Mouse (Mus musculus): ENCODE results near the gene Mb.

Gene Mb

GRCm38 (mm10) chr15:77050570-77050969 is at the start of gene Mb:
Gene Mb (minus strand): TSS chr15:77050670.
- no peak for DNase-seq (ENCODE audit: low read depth)

DNA sequence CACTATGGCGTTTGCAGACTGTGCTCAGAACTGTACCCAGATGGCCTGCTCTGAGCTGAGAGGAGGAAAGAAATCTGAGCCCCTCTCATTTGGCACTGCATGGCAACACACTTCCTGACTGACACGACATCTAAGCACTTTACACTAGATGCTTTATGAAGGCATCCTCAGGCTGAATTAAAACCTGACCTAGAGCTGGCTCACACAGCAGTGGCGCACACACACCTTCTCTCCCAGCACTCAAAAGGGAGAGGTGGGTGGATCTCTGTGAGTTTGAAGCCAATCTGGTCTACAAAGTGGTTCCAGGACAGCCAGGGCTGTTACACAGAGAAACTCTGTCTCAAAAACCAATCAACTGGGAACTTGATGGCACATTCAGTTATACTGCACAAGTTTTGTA is 49.3 kb upstream of the Mb start:
- no peak for DNase-seq (ENCODE audit: low read depth)

- DNase-seq (ENCODE audit: low read depth) = no peak
Observed at GRCm38 (mm10) chr15:77097358-77097757, 46.9 kb upstream of the Mb start.

DNA sequence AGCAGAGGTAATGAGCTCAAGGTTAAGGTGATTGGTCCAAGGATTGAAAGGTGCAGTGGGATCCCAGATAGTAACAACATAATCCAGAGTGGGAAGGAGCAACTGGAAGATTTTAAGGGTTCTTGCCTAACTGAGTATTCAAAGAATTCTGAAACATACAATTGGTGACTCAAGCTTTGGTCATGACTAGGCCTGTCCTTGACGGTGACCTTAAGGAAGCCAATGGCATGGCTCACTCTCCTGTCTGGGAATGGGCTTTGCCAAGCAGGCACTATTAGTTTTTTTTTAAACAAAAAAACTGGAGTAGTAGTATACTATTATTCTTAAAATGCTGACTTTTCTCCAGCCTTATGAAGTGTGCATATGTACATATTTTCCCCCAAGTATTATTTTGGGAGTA is 44.7 kb upstream of the Mb start:
- no peak for DNase-seq (ENCODE audit: low read depth)

DNA sequence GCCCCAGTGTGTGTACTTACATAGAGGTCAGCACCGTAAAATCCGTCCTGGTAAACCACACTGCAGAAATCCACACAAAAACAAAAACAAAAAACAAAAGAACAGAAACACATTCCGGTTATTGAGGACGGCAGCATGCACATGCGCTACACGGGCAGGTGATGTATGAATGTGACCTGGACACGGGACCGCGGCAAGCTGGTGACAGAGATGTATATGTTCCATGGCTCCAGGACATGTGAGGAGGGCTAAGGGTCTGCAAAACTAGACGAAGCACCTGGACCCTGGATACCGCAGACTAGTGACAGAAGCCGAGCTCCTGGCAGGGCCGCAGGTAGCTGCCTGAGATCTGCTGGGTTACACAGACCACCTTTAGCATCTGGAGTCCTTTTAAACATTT is 44.0 kb upstream of the Mb start:
- DNase-seq (ENCODE audit: low read depth) = no peak

DNA sequence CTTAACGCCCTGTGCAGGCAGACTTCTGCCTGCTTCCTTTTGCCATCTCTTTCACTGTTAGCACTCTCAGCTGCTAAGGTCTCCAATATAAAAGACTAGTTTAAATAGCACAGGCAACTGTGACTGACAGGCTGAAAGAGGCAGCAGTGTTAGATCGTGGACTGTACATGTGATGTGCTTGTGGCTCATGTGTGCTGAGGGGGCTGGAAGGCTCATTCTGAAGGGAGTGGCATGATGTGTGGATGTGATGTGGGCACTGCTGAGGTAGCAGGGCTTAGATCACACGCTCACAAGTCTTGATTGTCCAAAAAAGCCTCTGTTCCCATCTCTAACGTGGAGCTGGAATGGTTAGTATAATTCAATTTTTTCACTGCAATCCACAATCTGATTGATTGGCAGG is 40.9 kb upstream of the Mb start:
- DNase-seq (ENCODE audit: low read depth) = no peak

- DNase-seq (ENCODE audit: low read depth) = no peak
Observed at GRCm38 (mm10) chr15:77090531-77090930, 40.1 kb upstream of the Mb start.

- DNase-seq (ENCODE audit: low read depth) = no peak
Observed at GRCm38 (mm10) chr15:77089249-77089648, 38.8 kb upstream of the Mb start.

DNA sequence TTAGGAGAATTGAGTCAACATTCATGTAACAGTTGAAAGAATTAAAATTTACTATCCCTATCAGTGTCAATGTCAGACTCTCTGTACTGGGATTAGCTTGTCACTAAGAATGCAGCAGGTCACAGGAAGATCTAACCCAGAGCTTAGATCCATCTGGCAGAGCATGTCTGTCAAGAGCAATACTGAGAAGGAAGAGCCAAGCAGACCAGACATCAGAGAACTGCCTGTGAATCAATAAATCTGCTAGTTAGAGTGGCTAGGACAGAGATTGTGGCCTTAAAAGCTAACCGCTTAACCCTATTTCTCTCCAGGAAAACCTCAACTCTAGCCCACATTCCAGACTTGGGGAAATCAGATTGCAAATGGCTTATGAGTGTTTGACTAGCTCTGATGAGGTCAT is 36.0 kb upstream of the Mb start:
- DNase-seq (ENCODE audit: low read depth) = no peak

- DNase-seq (ENCODE audit: low read depth) = no peak
Observed at GRCm38 (mm10) chr15:77085818-77086217, 35.3 kb upstream of the Mb start.

DNA sequence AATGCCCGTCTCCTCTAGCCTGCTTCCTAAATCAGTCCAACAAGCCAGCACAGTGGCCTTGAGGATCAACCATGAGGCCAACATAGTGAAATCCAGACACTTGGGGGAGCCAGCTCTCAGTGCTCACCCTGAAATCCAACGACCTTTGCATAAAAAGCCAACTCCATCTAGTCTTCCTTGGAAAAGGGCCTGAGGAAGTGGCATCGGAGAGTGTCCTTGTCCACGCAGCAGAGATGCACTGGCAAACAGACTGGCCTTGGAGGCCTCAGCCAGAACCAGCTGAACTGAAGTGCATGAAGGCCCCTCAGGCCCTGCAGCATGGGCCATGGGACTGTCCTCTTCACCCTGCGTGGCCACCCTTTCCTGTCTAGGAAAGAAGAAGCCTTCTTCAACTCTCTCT is 31.0 kb upstream of the Mb start:
- no peak for DNase-seq (ENCODE audit: low read depth)

DNA sequence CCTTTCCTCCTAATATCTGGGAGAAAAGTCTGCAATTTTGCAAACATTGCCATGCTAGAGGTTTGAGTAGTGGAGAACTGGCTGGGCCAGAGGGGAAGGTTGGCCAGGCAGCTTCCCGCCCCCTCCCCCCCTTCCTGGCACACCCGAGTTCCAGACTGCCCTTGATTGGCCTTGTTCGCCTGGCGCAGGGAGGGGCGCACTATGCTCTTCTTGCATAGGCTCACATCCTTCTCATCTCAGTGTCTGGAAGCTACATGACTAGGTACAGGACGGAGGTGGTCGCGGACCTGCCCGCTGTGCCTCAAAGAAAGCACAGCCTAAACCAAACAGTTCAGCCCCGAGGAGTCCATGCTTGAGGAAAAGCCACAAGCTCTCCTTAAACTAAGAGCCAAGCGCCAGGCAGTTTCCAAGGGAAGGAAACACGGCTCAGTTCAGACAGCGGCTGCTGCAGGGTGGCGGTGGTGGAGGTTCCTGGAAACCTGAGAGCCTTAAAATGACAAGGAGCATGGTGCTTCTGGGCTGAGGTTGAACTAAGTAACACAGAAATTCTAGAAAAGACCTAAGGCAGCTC is 30.3 kb upstream of the Mb start:
- no peak for DNase-seq (ENCODE audit: low read depth)

GRCm38 (mm10) chr15:77079890-77080361 is 29.5 kb upstream of the Mb start:
- DNase-seq (ENCODE audit: low read depth) = peak; percentile 9

GRCm38 (mm10) chr15:77079256-77079822 is 28.9 kb upstream of the Mb start:
- DNase-seq (ENCODE audit: low read depth) = no peak

- DNase-seq (ENCODE audit: low read depth) = no peak
Observed at GRCm38 (mm10) chr15:77078786-77079185, 28.3 kb upstream of the Mb start.

GRCm38 (mm10) chr15:77077906-77078305 is 27.4 kb upstream of the Mb start:
- no peak for DNase-seq (ENCODE audit: low read depth)

DNA sequence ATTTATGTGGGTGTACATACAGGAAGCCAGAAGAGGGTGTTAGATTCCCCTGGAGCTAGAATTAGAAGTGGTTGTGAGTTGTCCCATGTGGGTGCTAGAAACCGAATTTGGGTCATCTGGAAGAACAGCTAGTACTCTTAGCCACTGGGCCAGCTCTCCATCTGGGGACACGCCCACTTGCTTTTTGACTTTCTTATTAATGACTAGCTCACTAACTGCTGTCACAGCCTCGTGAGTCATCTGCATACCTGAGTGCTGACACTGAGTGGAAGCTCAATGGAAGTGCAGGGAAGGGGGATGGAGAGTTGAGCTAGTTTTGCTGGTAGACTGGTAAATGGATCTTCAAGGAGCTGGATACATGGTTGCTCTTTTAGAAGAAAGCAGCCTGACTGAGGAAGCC is 26.1 kb upstream of the Mb start:
- no peak for DNase-seq (ENCODE audit: low read depth)

DNA sequence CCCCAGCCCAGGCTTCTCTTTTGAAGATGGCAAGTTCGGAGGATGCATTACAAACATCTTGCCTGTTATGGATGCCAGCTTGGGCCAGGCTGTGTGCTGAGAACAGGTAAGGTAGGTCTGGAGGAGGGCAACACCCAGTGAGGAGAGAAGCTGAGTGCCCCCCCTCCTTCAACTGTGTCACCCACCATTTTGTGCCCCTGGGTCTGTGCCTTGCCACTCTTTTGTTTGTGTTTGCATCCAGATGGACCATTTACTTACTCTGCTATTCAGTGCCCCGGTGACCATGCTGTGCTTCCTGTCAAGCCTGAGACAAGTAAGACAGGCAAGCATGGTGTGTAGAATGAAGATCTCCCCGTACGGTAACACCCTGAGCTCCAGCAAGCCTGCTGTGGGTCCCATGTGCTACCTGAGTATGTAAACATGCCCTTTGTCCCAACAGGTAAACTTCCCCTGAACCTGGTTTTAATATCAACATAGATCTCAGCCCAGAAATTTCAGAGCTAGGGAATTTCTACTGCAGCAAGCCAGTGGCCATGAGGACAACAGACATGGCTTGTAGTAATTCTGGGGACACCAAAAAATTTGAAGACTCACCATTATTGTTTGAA is 22.2 kb upstream of the Mb start:
- DNase-seq (ENCODE audit: low read depth) = no peak

DNA sequence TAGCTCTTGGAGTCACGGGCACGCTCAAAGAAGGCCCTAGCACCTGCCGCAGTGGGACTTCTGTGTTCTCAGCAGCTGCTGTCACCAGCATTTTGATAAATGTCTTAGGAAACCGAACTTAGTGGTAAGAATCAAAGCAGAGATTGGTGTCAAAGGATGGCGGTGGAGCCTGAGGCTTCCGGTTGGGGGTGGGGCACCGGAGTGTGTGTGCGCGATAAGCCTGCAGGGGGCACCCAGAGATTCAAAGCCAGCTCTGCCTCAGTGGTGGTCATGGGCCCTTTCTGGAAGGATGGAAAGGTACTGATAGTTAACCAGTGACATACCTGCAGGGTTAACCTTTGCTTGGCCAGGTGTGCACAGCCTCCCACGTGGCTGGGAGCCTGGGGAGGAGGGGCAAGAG is 21.0 kb upstream of the Mb start:
- DNase-seq (ENCODE audit: low read depth) = no peak

- no peak for DNase-seq (ENCODE audit: low read depth)
Observed at GRCm38 (mm10) chr15:77070745-77071268, 20.3 kb upstream of the Mb start.

GRCm38 (mm10) chr15:77069019-77069418 is 18.5 kb upstream of the Mb start:
- peak; percentile 31 for DNase-seq (ENCODE audit: low read depth)

DNA sequence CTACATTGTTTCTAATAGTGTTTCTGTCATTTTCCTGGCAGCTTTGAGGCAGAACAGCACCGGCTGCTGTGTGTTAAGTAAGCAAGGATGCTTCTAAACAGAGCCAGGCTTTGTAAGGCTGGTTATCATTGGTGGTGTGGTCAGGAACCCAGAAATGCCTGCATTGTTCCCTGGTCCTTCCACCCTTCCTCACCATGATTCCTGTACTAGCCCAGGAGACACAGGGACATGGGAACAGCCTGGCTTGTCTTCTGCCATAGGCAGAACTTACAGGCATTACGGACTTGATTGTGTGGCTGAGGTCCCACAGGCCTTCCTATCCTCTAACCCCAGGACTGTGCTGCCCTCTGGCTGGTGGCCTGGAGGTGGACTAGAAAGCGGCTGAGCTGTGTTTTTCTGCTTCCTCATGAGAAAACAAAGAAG is 18.0 kb upstream of the Mb start:
- no peak for DNase-seq (ENCODE audit: low read depth)

GRCm38 (mm10) chr15:77066233-77066632 is 15.8 kb upstream of the Mb start:
- no peak for DNase-seq (ENCODE audit: low read depth)
